Mouse (Mus musculus): ENCODE results near the gene Nfe2l1.

- TF ChIP-seq CTCF (IDR thresholded peaks at IDR 0.05 in 2 of 3, conservative IDR thresholded peaks at IDR 0.05 in 1 of 3; ENCODE audit: control insufficient read depth in 1 of 3, insufficient read depth in 1 of 3, low read depth in 2 of 3, low read length in 3 of 3, poor library complexity in 1 of 3, severe bottlenecking in 1 of 3) (no peak), ZMIZ1 (IDR thresholded peaks at IDR 0.05; ENCODE audit: low read depth, low read length) (no peak), POLR2A (IDR thresholded peaks at IDR 0.05; ENCODE audit: control insufficient read depth in 1 of 2, insufficient read depth in 1 of 2, low read depth in 1 of 2, low read length in 2 of 2, poor library complexity in 1 of 2) (no peak), E2F4 (IDR thresholded peaks at IDR 0.05; ENCODE audit: borderline replicate concordance, low read depth, low read length) (no peak), RCOR1 (IDR thresholded peaks at IDR 0.05; ENCODE audit: low read depth, low read length) (no peak), POLR2AphosphoS2 (IDR thresholded peaks at IDR 0.05; ENCODE audit: low read length) (no peak), MAX (IDR thresholded peaks at IDR 0.05; ENCODE audit: low read length) (no peak), UBTF (IDR thresholded peaks at IDR 0.05; ENCODE audit: borderline replicate concordance, insufficient read depth, low read depth, low read length) (no peak), TCF12 (IDR thresholded peaks at IDR 0.05; ENCODE audit: low read depth, low read length) (no peak), ZC3H11A (IDR thresholded peaks at IDR 0.05; ENCODE audit: low read depth, low read length) (no peak), EP300 (IDR thresholded peaks at IDR 0.05; ENCODE audit: low read depth in 1 of 2, low read length in 2 of 2) (no peak), MAFK (IDR thresholded peaks at IDR 0.05; ENCODE audit: borderline replicate concordance, low read depth, low read length) (no peak), SIN3A (IDR thresholded peaks at IDR 0.05; ENCODE audit: low read length) (no peak)
Observed at GRCm38 (mm10) chr11:96862534-96862933, 32.8 kb upstream of the Nfe2l1 start.

Data from MEL (cell line).